Mouse (Mus musculus) liver, embryonic 12.5 days (tissue): ENCODE results near the gene Coq10b. TPM values are rescaled to one million over a fixed set of nuclear protein-coding genes. Genes with fewer than 3 reads are reported as not detected.
"Not testable (repeated sequence)": the region's sequence is repeated elsewhere in the genome, so short reads cannot be mapped to it uniquely, and the experiment has no call there.

Experiments used
- ATAC-seq: fragments of 200-750 bp; cut with Nextera tagmentation; 2 replicates; pipeline ENCODE4 v1.8.0; 2017; ENCODE audit warnings: moderate number of reproducible peaks, mild to moderate bottlenecking, moderate library complexity
- H3K27ac ChIP-seq: fragments of 300-500 bp; sonication (generic); 2 replicates; pipeline ENCODE4 v1.5.1; 2016; ENCODE audit warnings: mild to moderate bottlenecking
- H3K27me3 ChIP-seq: fragments of 300-500 bp; sonication (generic); replicated peaks from 2 replicates; pipeline ENCODE4 v1.6.1; 2016; ENCODE audit warnings: mild to moderate bottlenecking, moderate library complexity
- H3K36me3 ChIP-seq: fragments of 300-500 bp; sonication (generic); 2 replicates; pipeline ENCODE4 v1.6.1; 2016; ENCODE audit warnings: mild to moderate bottlenecking, moderate library complexity
- H3K4me1 ChIP-seq: fragments of 300-500 bp; sonication (generic); 2 replicates; pipeline ENCODE4 v1.6.1; 2016
- H3K4me2 ChIP-seq: fragments of 300-500 bp; sonication (generic); 2 replicates; pipeline ENCODE4 v1.6.1; 2016; ENCODE audit warnings: mild to moderate bottlenecking, moderate library complexity
- H3K4me3 ChIP-seq: fragments of 300-500 bp; sonication (generic); 2 replicates; pipeline ENCODE4 v1.5.1; 2016; ENCODE audit warnings: mild to moderate bottlenecking, moderate library complexity
- H3K9ac ChIP-seq: fragments of 300-500 bp; sonication (generic); 2 replicates; pipeline ENCODE4 v1.6.1; 2016; ENCODE audit warnings: mild to moderate bottlenecking, moderate library complexity
- H3K9me3 ChIP-seq: fragments of 300-500 bp; sonication (generic); replicated peaks from 2 replicates; pipeline ENCODE4 v1.6.1; 2016; ENCODE audit warnings: mild to moderate bottlenecking, moderate library complexity
- WGBS: fragments of 180-500 bp; shearing (Covaris S2); methylation state at CpG from one replicate; pipeline ENCODE4 v1.1.7; 2016; ENCODE audit not compliant: insufficient replicate concordance; 5-methylcytosine and 5-hydroxymethylcytosine counted together
- polyA plus RNA-seq: library from polyadenylated mRNA; unstranded; fragments of >200 nt; fragmentation: Nextera tagmentation; extraction: Ambion mirVana; gene quantifications from 2 replicates; pipeline ENCODE4 v1.2.1, GENCODE M21; 2016

The Coq10b gene
- 19.5 TPM in 2 replicates for polyA plus RNA-seq

- peak within 1 kb of the TSS; percentile 83 for H3K9ac ChIP-seq
- peak; percentile 99 for ATAC-seq
- H3K27me3 ChIP-seq = no peaks in the 10 kb centered on the region
- WGBS = under 1% methylated on average over 46 of the region's 46 CpGs
- H3K36me3 ChIP-seq = peaks cover 24% of the 10 kb centered on the region
- peak within 1 kb of the TSS; percentile 87 for H3K4me3 ChIP-seq
- H3K9me3 ChIP-seq = no peaks in the 10 kb centered on the region
- H3K4me2 ChIP-seq = peak within 1 kb of the TSS; percentile 93
- H3K4me1 ChIP-seq = peaks cover 27% of the 10 kb centered on the region
- peak within 1 kb of the TSS; percentile 99 for H3K27ac ChIP-seq
These were observed at the start of gene Coq10b for GRCm38 (mm10) chr1:55052355-55052953. Gene Coq10b (plus strand): TSS chr1:55052770.

DNA sequence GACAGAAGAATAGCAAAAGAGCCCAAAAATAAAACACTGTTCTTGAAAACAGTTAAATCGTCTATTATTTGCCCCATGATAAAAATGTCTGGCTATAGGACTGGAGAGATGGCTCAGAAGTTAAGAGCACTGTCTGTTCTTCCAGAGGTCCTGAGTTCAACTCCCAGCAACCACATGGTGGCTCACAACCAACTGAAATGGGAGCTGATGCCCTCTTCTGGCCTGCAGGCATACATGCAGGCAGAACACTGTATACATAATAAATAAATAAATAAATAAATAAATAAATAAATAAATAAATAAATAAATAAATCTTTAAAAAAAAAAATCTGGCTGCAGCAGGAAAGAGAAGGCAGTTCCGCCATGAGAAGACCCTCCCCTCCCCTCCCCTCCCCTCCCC, 44.3 kb upstream of the Coq10b start:
- H3K4me3 ChIP-seq, H3K4me1 ChIP-seq, H3K27ac ChIP-seq, ATAC-seq, H3K9ac ChIP-seq, H3K9me3 ChIP-seq, H3K4me2 ChIP-seq, H3K27me3 ChIP-seq: not testable (repeated sequence)
- 81% methylated on average over 2 of the region's 2 CpGs for WGBS
- H3K36me3 ChIP-seq = peaks cover 89% of the 10 kb centered on the region

- peaks cover 92% of the 10 kb centered on the region for H3K36me3 ChIP-seq
- no peak overlapping the region for H3K27ac ChIP-seq
- no peaks in the 10 kb centered on the region for H3K27me3 ChIP-seq
- 48% methylated on average over 3 of the region's 3 CpGs for WGBS
- ATAC-seq = no peak
- H3K9ac ChIP-seq = no peak overlapping the region
- no peaks in the 10 kb centered on the region for H3K4me1 ChIP-seq
- no peak overlapping the region for H3K4me3 ChIP-seq
- no peaks in the 10 kb centered on the region for H3K9me3 ChIP-seq
- H3K4me2 ChIP-seq = no peak overlapping the region
These were observed 40.1 kb upstream of the Coq10b start for GRCm38 (mm10) chr1:55012513-55012912.

- Histone ChIP-seq H3K4me2 (no peak overlapping the region), H3K27ac (no peak overlapping the region), H3K36me3 (peaks cover 42% of the 10 kb centered on the region), H3K9ac (no peak overlapping the region), H3K9me3 (no peaks in the 10 kb centered on the region), H3K4me3 (no peak overlapping the region), H3K4me1 (peaks cover 51% of the 10 kb centered on the region), H3K27me3 (no peaks in the 10 kb centered on the region)
- no peak for ATAC-seq
These were observed 30.7 kb upstream of the Coq10b start for GRCm38 (mm10) chr1:55021907-55022306.

DNA sequence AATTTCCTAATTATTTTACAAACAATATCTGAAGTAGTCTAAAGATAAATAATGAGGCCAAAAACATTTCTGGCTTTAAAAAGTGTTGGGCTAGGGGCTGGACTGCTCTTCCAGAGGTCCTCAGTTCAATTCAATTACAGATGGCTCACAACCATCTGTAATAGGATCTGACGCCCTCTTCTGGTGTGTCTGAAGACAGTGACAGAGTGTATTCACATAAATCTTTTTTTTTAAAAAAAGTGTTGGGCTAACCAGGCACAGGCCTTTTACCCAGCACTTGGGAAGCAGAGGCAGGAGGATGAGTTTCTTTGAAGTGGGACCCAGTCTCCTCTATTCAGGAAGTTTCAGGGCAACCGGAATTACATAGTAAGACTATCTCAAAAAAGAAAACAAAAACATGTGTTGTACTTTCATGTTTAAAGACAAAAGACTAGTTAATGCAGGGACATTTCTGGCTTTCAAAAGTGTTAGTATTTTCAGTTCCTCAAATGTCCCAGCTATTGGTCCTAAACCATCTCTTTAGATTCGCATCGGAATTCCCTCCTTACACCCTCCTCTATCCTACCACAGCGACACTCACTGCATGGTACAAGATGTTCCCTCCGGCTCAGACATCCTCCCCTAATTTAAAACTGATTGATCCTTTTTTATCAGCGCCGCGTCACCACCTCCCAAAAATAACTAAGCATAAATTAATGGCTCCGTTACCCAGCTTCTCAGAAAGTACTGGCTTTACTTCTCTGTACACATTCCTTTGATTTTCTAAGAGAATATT, 26.7 kb upstream of the Coq10b start:
- Histone ChIP-seq H3K4me3 (peak overlapping the region; percentile 88), H3K27me3 (no peaks in the 10 kb centered on the region), H3K36me3 (peaks cover 15% of the 10 kb centered on the region; the same call in 1 of the 2 replicates), H3K9me3 (no peaks in the 10 kb centered on the region), H3K4me2 (peak overlapping the region; percentile 85), H3K9ac (peak overlapping the region; percentile 93), H3K27ac (peak overlapping the region; percentile 94), H3K4me1 (peaks cover 78% of the 10 kb centered on the region)
- no peak for ATAC-seq
- WGBS = 4% methylated on average over 10 of the region's 10 CpGs

- peak; percentile 51 for ATAC-seq
- H3K4me3 ChIP-seq = peak overlapping the region; percentile 88
These were observed 25.9 kb upstream of the Coq10b start for GRCm38 (mm10) chr1:55026444-55027252.

GRCm38 (mm10) chr1:55027253-55027801, 25.2 kb upstream of the Coq10b start, which contains the start of gene Sf3b1:
Gene Sf3b1 (minus strand): TSS chr1:55027481.
- Histone ChIP-seq H3K9ac (peak within 1 kb of the TSS; percentile 93), H3K27me3 (no peaks in the 10 kb centered on the region), H3K4me1 (peaks cover 81% of the 10 kb centered on the region), H3K4me2 (peak within 1 kb of the TSS; percentile 85), H3K9me3 (no peaks in the 10 kb centered on the region), H3K4me3 (peak within 1 kb of the TSS; percentile 88), H3K36me3 (peaks cover 15% of the 10 kb centered on the region; the same call in 1 of the 2 replicates), H3K27ac (peak within 1 kb of the TSS; percentile 94)
- WGBS = 2% methylated on average over 45 of the region's 46 CpGs
- ATAC-seq = peak; percentile 96

More at GRCm38 (mm10) chr1:55026444-55027252, 25.9 kb upstream of the Coq10b start:
- Histone ChIP-seq H3K9me3 (no peaks in the 10 kb centered on the region), H3K9ac (peak overlapping the region; percentile 93), H3K4me2 (peak overlapping the region; percentile 85), H3K27me3 (no peaks in the 10 kb centered on the region), H3K36me3 (peaks cover 15% of the 10 kb centered on the region; the same call in 1 of the 2 replicates), H3K27ac (peak overlapping the region; percentile 94), H3K4me1 (peaks cover 83% of the 10 kb centered on the region)
- under 1% methylated on average over 55 of the region's 55 CpGs for WGBS

DNA sequence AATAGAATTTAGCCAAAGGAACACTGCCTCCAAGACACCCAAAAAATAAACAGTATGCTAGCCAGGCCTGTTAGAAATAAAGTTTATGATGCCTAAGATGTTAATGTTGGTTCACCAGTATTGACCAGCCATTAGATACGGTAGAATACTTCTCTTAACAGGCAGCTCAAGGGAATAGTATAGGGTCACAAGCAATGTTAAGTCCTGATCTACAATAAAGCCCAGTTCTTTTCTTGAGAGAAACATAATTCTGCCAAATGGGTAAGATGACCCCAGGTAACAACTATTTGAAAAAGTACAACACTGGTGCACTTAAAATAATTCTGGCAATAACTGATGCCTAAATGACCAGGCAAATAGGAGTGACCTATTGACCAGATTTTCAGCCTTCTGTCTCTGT, 24.6 kb upstream of the Coq10b start:
- peak overlapping the region; percentile 94 for H3K27ac ChIP-seq
- no peak for ATAC-seq
- 75% methylated on average over 1 of the region's 1 CpGs for WGBS
- peaks cover 76% of the 10 kb centered on the region for H3K4me1 ChIP-seq
- peak overlapping the region; percentile 93 for H3K9ac ChIP-seq
- peak overlapping the region; percentile 85 for H3K4me2 ChIP-seq
- H3K9me3 ChIP-seq = no peaks in the 10 kb centered on the region
- peak overlapping the region; percentile 88 for H3K4me3 ChIP-seq
- H3K36me3 ChIP-seq = peaks cover 12% of the 10 kb centered on the region; the same call in 1 of the 2 replicates
- no peaks in the 10 kb centered on the region for H3K27me3 ChIP-seq

- Histone ChIP-seq H3K4me2 (peak overlapping the region; percentile 85), H3K9me3 (no peaks in the 10 kb centered on the region), H3K4me1 (peaks cover 68% of the 10 kb centered on the region), H3K4me3 (peak overlapping the region; percentile 47), H3K27me3 (no peaks in the 10 kb centered on the region), H3K36me3 (peaks cover 8% of the 10 kb centered on the region; the same call in 1 of the 2 replicates), H3K27ac (peak overlapping the region; percentile 94), H3K9ac (peak overlapping the region; percentile 61)
- 34% methylated on average over 11 of the region's 11 CpGs for WGBS
- ATAC-seq = no peak
These were observed 23.9 kb upstream of the Coq10b start for GRCm38 (mm10) chr1:55028512-55029249.

DNA sequence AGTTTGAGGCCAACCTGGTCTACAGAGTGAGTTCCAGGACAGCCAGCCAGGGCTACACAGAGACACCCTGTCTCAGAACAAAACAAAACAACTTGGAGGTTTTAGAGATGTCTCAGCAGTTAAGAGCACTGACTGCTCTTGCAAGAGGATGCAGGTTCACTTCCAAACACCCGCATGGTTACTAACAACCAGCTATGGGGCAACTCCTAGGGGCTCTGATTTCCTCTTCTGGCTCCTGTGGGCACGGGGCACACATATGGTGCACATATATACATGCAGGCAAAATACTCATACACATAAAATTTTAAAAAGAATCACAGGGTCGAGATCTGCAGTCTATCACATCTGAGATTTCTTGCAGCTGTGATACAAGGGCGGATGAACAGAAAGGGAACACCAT, 23.1 kb upstream of the Coq10b start:
- no peak for ATAC-seq
- Histone ChIP-seq H3K9me3 (no peaks in the 10 kb centered on the region), H3K36me3 (peaks cover 8% of the 10 kb centered on the region; the same call in 1 of the 2 replicates), H3K4me3 (peak overlapping the region; percentile 47), H3K27me3 (no peaks in the 10 kb centered on the region), H3K27ac (peak overlapping the region; percentile 94; the same call in 1 of the 2 replicates), H3K4me2 (peak overlapping the region; percentile 85), H3K4me1 (peaks cover 61% of the 10 kb centered on the region), H3K9ac (peak overlapping the region; percentile 61)
- 50% methylated on average over 4 of the region's 4 CpGs for WGBS
